Mouse (Mus musculus) heart, postnatal 36 days (tissue): ENCODE measurements around the gene Pck1. TPM values are rescaled to one million over a fixed set of nuclear protein-coding genes. Genes with fewer than 3 reads are reported as not detected.

Experiments
- DNase-seq, 2 experiments: peaks; one replicate each; pipeline ENCODE4 v3.0.0; 2021 to 2022
- intact Hi-C: fragments of 180-260 bp; cut with DNase I; formaldehyde crosslinking; loops from one replicate; pipeline ENCODE4 v1.15.1; 2025
- total RNA-seq, 2 experiments: library from RNA; stranded (reverse); gene quantifications; 2 replicates each; pipeline ENCODE4 v1.2.3; 2021

Gene Pck1
- total RNA-seq, 2 experiments from 2014 or later, result 3.3 to 26.2 TPM

GRCm38 (mm10) chr2:173187182-173187855 lies 34.5 kb downstream of the Pck1 start:
- no peak for DNase-seq
- intact Hi-C loops, result loop anchor here (5.0 kb wide), 1 partner anchor 1715 kb away; no protein-coding TSS in a partner anchor

- intact Hi-C loops, result no loop called here
- DNase-seq, result no peak
Measured at GRCm38 (mm10) chr2:173194796-173195195, 41.9 kb downstream of the Pck1 start.

DNA sequence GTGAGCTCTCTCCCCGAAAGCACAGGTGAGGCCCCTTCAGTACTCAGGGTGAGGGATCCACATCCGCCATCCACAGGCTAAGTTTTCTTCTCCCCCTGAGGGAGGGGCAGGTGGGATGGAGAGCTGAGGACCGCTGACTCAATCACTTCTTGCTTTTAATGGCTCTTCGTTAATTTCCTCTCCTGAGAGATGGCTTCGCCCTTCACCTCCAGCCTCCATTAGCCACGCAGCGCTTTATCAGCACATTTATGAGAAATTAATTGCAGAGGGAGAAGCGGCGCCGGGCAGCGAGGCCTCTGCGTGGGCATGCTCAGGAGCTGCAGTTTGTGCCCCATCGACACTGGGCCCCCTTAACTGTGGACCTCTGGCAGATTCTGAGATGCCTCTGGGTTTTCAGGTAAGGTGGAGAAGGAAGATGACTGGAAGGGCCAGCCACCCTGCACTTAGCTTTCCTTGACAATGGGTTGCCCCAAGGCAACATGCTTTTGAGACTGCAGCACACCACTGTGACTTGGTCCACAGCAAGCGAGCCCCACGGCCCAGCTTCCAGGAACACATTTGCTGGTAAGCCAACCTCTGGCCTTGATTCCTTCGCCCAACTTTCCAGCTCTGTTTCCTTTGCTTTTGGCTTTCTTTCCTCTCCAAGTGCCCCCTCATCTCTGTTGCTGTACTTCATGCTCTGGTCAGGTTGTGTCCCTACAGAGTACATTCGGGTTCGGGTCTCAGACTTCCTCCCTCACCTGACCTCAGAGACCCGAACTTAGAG lies 50.3 kb downstream of the Pck1 start:
- intact Hi-C loops, result no loop called here
- no peak for DNase-seq

- intact Hi-C loops, result no loop called here
- DNase-seq, result no peak
Measured at GRCm38 (mm10) chr2:173203726-173204125, 50.9 kb downstream of the Pck1 start.

DNA sequence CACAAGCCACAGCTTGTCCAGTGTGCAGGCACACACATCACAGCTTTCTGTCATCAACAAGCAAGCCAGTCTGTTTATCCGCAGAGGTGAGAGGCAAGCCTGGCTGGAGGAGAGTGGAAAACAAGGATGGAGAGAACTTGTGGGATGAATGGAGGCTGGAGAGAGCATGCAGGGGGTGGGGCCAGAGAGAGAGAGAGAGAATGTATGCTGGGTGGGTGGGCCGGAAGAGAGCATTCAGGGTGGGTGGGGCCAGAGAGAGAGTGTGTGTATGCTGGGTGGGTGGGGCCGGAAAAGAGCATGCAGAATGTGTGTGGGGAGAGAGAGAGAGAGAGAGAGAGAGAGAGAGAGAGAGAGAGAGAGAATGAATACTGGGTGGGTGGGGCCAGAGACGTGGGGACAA lies 51.8 kb downstream of the Pck1 start:
- DNase-seq, result no peak
- intact Hi-C loops, result no loop called here

- intact Hi-C loops, result no loop called here
- no peak for DNase-seq
Measured at GRCm38 (mm10) chr2:173205563-173206099, 52.8 kb downstream of the Pck1 start.

DNA sequence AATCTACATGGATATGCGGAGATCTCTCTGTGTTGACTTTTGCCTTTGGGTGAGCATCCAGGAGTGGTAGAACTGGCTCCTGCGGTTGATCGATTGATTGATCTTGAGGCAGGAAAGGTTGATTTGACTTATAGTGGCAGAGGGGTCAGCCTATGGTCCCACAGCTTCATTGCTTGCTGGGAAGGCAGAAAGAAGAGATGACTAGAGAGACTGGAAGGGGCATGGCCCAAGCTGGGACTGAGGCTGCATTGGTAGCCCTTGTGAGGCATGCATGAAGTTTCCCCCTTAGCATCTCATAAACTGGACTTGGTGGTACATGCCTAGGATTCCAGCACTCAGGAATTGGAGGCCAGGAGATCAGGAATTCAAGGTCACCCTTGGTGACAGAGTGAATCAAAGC lies 54.2 kb downstream of the Pck1 start:
- intact Hi-C loops, result no loop called here
- no peak for DNase-seq

Other genes with a start within 250 kb of the Pck1 start
- gene Bmp7, start 212.7 kb upstream of the Pck1 start, total RNA-seq, result 1 to 10 TPM; 1.1 to 1.2 TPM
- gene Spo11, start 175.3 kb upstream of the Pck1 start, total RNA-seq, result not detected
- gene Rae1, start 152.9 kb upstream of the Pck1 start, total RNA-seq, result 10 to 100 TPM; 24.0 to 24.7 TPM
- 100 to 1,000 TPM; 159 to 209 TPM for gene Rbm38, start 132.6 kb upstream of the Pck1 start, total RNA-seq
- under 1 TPM in 1 of 2 experiments, not detected in 1; 0.14 TPM for gene Ctcfl, start 33.5 kb upstream of the Pck1 start, total RNA-seq
- 1 to 10 TPM in 1 of 2 experiments, under 1 TPM in 1; 0.44 to 1.8 TPM for gene Zbp1, start 65.9 kb downstream of the Pck1 start, total RNA-seq
- gene Pmepa1, start 123.5 kb downstream of the Pck1 start, total RNA-seq, result 10 to 100 TPM; 27.1 to 27.4 TPM